Mouse (Mus musculus) midbrain, embryonic 10.5 days (tissue): ENCODE results near the gene Agbl4. TPM values are rescaled to one million over a fixed set of nuclear protein-coding genes. Genes with fewer than 3 reads are reported as not detected.

ENCODE experiments used
- DNase-seq: peaks from one replicate; pipeline ENCODE4 v3.0.0-alpha.2; 2017; ENCODE audit warnings: low spot score
- H3K27ac ChIP-seq: fragments of 300-500 bp; sonication (generic); replicated peaks from 2 replicates; pipeline ENCODE4 v1.5.1; 2016; ENCODE audit warnings: mild to moderate bottlenecking
- H3K27me3 ChIP-seq: fragments of 300-500 bp; sonication (generic); 2 replicates; pipeline ENCODE4 v1.6.1; 2016; ENCODE audit warnings: low read depth, mild to moderate bottlenecking; ENCODE audit not compliant: poor library complexity, severe bottlenecking
- H3K36me3 ChIP-seq: fragments of 300-500 bp; sonication (generic); 2 replicates; pipeline ENCODE4 v1.6.1; 2016; ENCODE audit warnings: mild to moderate bottlenecking, moderate library complexity
- H3K4me1 ChIP-seq: fragments of 300-500 bp; sonication (generic); 2 replicates; pipeline ENCODE4 v1.6.1; 2016
- H3K4me3 ChIP-seq: fragments of 300-500 bp; sonication (generic); 2 replicates; pipeline ENCODE4 v1.5.1; 2016; ENCODE audit warnings: mild to moderate bottlenecking, moderate library complexity
- H3K9me3 ChIP-seq: fragments of 300-500 bp; sonication (generic); replicated peaks from 2 replicates; pipeline ENCODE4 v1.6.1; 2016; ENCODE audit warnings: mild to moderate bottlenecking
- WGBS: fragments of 180-500 bp; shearing (Covaris S2); methylation state at CpG from one replicate; pipeline ENCODE4 v1.1.7; 2016; 5-methylcytosine and 5-hydroxymethylcytosine counted together
- polyA plus RNA-seq: library from polyadenylated mRNA; unstranded; fragments of >200 nt; fragmentation: Nextera tagmentation; extraction: Ambion mirVana; gene quantifications from 2 replicates; pipeline ENCODE4 v1.2.1, GENCODE M21; 2016

Gene Agbl4
- polyA plus RNA-seq, 1 experiment from 2014 or later: 0.64 TPM

GRCm38 (mm10) chr4:111663730-111664129, 1266.3 kb downstream of the Agbl4 start:
- 7% methylated on average over 1 of the region's 1 CpGs for WGBS
- Histone ChIP-seq H3K9me3 (no peaks in the 10 kb centered on the region), H3K4me3 (no peak overlapping the region), H3K36me3 (no peaks in the 10 kb centered on the region), H3K4me1 (peaks cover 13% of the 10 kb centered on the region), H3K27me3 (no peaks in the 10 kb centered on the region), H3K27ac (peak overlapping the region; percentile 56; the same call in 1 of the 2 replicates)
- DNase-seq: no peak

- no peak for DNase-seq
- Histone ChIP-seq H3K27me3 (no peaks in the 10 kb centered on the region), H3K4me1 (peaks cover 13% of the 10 kb centered on the region), H3K9me3 (no peaks in the 10 kb centered on the region), H3K27ac (no peak overlapping the region; the same call in 1 of the 2 replicates), H3K36me3 (no peaks in the 10 kb centered on the region), H3K4me3 (no peak overlapping the region)
- WGBS: 70% methylated on average over 3 of the region's 3 CpGs
Observed at GRCm38 (mm10) chr4:111664146-111664545, 1266.7 kb downstream of the Agbl4 start.

- H3K27me3 ChIP-seq: no peaks in the 10 kb centered on the region
- H3K36me3 ChIP-seq: no peaks in the 10 kb centered on the region
- 80% methylated on average over 1 of the region's 1 CpGs for WGBS
- H3K4me1 ChIP-seq: peaks cover 22% of the 10 kb centered on the region
- H3K4me3 ChIP-seq: no peak overlapping the region
- DNase-seq: no peak
- no peaks in the 10 kb centered on the region for H3K9me3 ChIP-seq
- no peak overlapping the region for H3K27ac ChIP-seq
Observed at GRCm38 (mm10) chr4:111666713-111667112, 1269.3 kb downstream of the Agbl4 start.

GRCm38 (mm10) chr4:111669369-111669768, 1271.9 kb downstream of the Agbl4 start:
- Histone ChIP-seq H3K4me1 (peaks cover 10% of the 10 kb centered on the region), H3K36me3 (no peaks in the 10 kb centered on the region), H3K4me3 (no peak overlapping the region), H3K27ac (no peak overlapping the region), H3K9me3 (no peaks in the 10 kb centered on the region), H3K27me3 (no peaks in the 10 kb centered on the region)
- DNase-seq: no peak
- WGBS: 84% methylated on average over 3 of the region's 3 CpGs

- Histone ChIP-seq H3K4me3 (no peak overlapping the region), H3K9me3 (no peaks in the 10 kb centered on the region), H3K27me3 (no peaks in the 10 kb centered on the region), H3K36me3 (no peaks in the 10 kb centered on the region), H3K4me1 (peaks cover 10% of the 10 kb centered on the region), H3K27ac (0 out of 2 replicates have a peak overlapping the region, but pooled peaks have one; percentile 33)
- no peak for DNase-seq
- WGBS: 49% methylated on average over 12 of the region's 12 CpGs
Observed at GRCm38 (mm10) chr4:111670566-111671421, 1273.3 kb downstream of the Agbl4 start.

GRCm38 (mm10) chr4:111671440-111671839, 1274.0 kb downstream of the Agbl4 start:
- peaks cover 10% of the 10 kb centered on the region for H3K4me1 ChIP-seq
- no peak overlapping the region for H3K27ac ChIP-seq
- 74% methylated on average over 4 of the region's 4 CpGs for WGBS
- no peak overlapping the region for H3K4me3 ChIP-seq
- H3K27me3 ChIP-seq: no peaks in the 10 kb centered on the region
- no peaks in the 10 kb centered on the region for H3K36me3 ChIP-seq
- DNase-seq: no peak
- no peaks in the 10 kb centered on the region for H3K9me3 ChIP-seq

GRCm38 (mm10) chr4:111673904-111674303, 1276.4 kb downstream of the Agbl4 start:
- H3K4me3 ChIP-seq: no peak overlapping the region
- peaks cover 10% of the 10 kb centered on the region for H3K4me1 ChIP-seq
- no peak for DNase-seq
- no peaks in the 10 kb centered on the region for H3K36me3 ChIP-seq
- H3K9me3 ChIP-seq: no peaks in the 10 kb centered on the region
- H3K27me3 ChIP-seq: no peaks in the 10 kb centered on the region
- no peak overlapping the region for H3K27ac ChIP-seq

- Histone ChIP-seq H3K4me1 (no peaks in the 10 kb centered on the region), H3K4me3 (no peak overlapping the region), H3K27me3 (no peaks in the 10 kb centered on the region), H3K27ac (no peak overlapping the region), H3K9me3 (no peaks in the 10 kb centered on the region), H3K36me3 (no peaks in the 10 kb centered on the region)
- 91% methylated on average over 5 of the region's 5 CpGs for WGBS
- no peak for DNase-seq
Observed at GRCm38 (mm10) chr4:111681926-111682325, 1284.5 kb downstream of the Agbl4 start.

- H3K4me3 ChIP-seq: no peak overlapping the region
- no peaks in the 10 kb centered on the region for H3K9me3 ChIP-seq
- no peaks in the 10 kb centered on the region for H3K27me3 ChIP-seq
- WGBS: 83% methylated on average over 3 of the region's 3 CpGs
- H3K27ac ChIP-seq: no peak overlapping the region
- no peaks in the 10 kb centered on the region for H3K36me3 ChIP-seq
- no peak for DNase-seq
- H3K4me1 ChIP-seq: peaks cover 4% of the 10 kb centered on the region; the same call in 1 of the 2 replicates
Observed at GRCm38 (mm10) chr4:111682793-111683192, 1285.3 kb downstream of the Agbl4 start.

- no peaks in the 10 kb centered on the region for H3K27me3 ChIP-seq
- peaks cover 4% of the 10 kb centered on the region; the same call in 1 of the 2 replicates for H3K4me1 ChIP-seq
- H3K9me3 ChIP-seq: no peaks in the 10 kb centered on the region
- H3K27ac ChIP-seq: no peak overlapping the region
- H3K36me3 ChIP-seq: no peaks in the 10 kb centered on the region
- H3K4me3 ChIP-seq: no peak overlapping the region
- WGBS: 89% methylated on average over 5 of the region's 5 CpGs
- no peak for DNase-seq
Observed at GRCm38 (mm10) chr4:111683843-111684242, 1286.4 kb downstream of the Agbl4 start.

- no peaks in the 10 kb centered on the region for H3K27me3 ChIP-seq
- no peak for DNase-seq
- peaks cover 4% of the 10 kb centered on the region; the same call in 1 of the 2 replicates for H3K4me1 ChIP-seq
- H3K9me3 ChIP-seq: no peaks in the 10 kb centered on the region
- no peak overlapping the region for H3K27ac ChIP-seq
- no peaks in the 10 kb centered on the region for H3K36me3 ChIP-seq
- 79% methylated on average over 2 of the region's 2 CpGs for WGBS
- H3K4me3 ChIP-seq: no peak overlapping the region
Observed at GRCm38 (mm10) chr4:111685951-111686350, 1288.5 kb downstream of the Agbl4 start.

- H3K9me3 ChIP-seq: no peaks in the 10 kb centered on the region
- 7% methylated on average over 9 of the region's 9 CpGs for WGBS
- H3K4me1 ChIP-seq: peaks cover 4% of the 10 kb centered on the region; the same call in 1 of the 2 replicates
- H3K27me3 ChIP-seq: no peaks in the 10 kb centered on the region
- peak overlapping the region; percentile 31 for H3K4me3 ChIP-seq
- H3K36me3 ChIP-seq: no peaks in the 10 kb centered on the region
- DNase-seq: peak; percentile 62
- no peak overlapping the region for H3K27ac ChIP-seq
Observed at GRCm38 (mm10) chr4:111686951-111687350, 1289.5 kb downstream of the Agbl4 start.

GRCm38 (mm10) chr4:111687613-111688012, 1290.2 kb downstream of the Agbl4 start:
- peak overlapping the region; percentile 31; the same call in 1 of the 2 replicates for H3K4me3 ChIP-seq
- no peaks in the 10 kb centered on the region for H3K36me3 ChIP-seq
- DNase-seq: peak; percentile 82
- H3K27ac ChIP-seq: no peak overlapping the region
- H3K4me1 ChIP-seq: peaks cover 4% of the 10 kb centered on the region; the same call in 1 of the 2 replicates
- 14% methylated on average over 6 of the region's 6 CpGs for WGBS
- H3K9me3 ChIP-seq: no peaks in the 10 kb centered on the region
- no peaks in the 10 kb centered on the region for H3K27me3 ChIP-seq
